Mouse (Mus musculus) spleen, adult 2 months (tissue): ENCODE measurements around the gene Glg1.

Source experiments
- CTCF ChIP-seq: fragments of 200-500 bp; IDR thresholded peaks from 2 replicates; pipeline ENCODE4 v1.5.1; 2011; ENCODE audit warnings: mild to moderate bottlenecking, inconsistent platforms; ENCODE audit not compliant: insufficient read depth, insufficient read length, insufficient replicate concordance; ENCODE audit errors: extremely low read depth
- POLR2A ChIP-seq: fragments of 200-500 bp; IDR thresholded peaks from 2 replicates; pipeline ENCODE4 v1.6.1; 2011; ENCODE audit warnings: low read depth, low read length, inconsistent platforms

- TF ChIP-seq POLR2A = no peak
- TF ChIP-seq CTCF = no peak
These were observed 8.9 kb downstream of the Glg1 start for GRCm38 (mm10) chr8:111250111-111250510.
